Mouse (Mus musculus): ENCODE results near the gene Sumo1. TPM values are rescaled to one million over a fixed set of nuclear protein-coding genes. Genes with fewer than 3 reads are reported as not detected.

The Sumo1 gene
- 412 TPM for polyA plus RNA-seq (2017; shearing (Covaris generic))

GRCm38 (mm10) chr1:59670641-59671168, at the start of gene Sumo1:
Gene Sumo1 (minus strand): TSS chr1:59670834.

GRCm38 (mm10) chr1:59684819-59685755, 14.5 kb upstream of the Sumo1 start, which contains the start of gene Nop58:
Gene Nop58 (plus strand): TSS chr1:59684971.

Other genes with a start within 250 kb of the Sumo1 start
- not detected for gene Fzd7, start 188.4 kb downstream of the Sumo1 start, polyA plus RNA-seq (2017; shearing (Covaris generic))
- 2.7 TPM for gene Gm973, start 154.6 kb downstream of the Sumo1 start, polyA plus RNA-seq (2017; shearing (Covaris generic))
- 214 TPM for gene Nop58, start 14.1 kb upstream of the Sumo1 start, polyA plus RNA-seq (2017; shearing (Covaris generic))
- gene Bmpr2, start 92.6 kb upstream of the Sumo1 start, polyA plus RNA-seq (2017; shearing (Covaris generic)): 0.99 TPM
- 6.6 TPM for gene Fam117b, start 242.2 kb upstream of the Sumo1 start, polyA plus RNA-seq (2017; shearing (Covaris generic))

All from activated CD4-positive, CD25-positive, alpha-beta regulatory T cell, adult 9 weeks (primary cell).